Mouse (Mus musculus): ENCODE data around the gene Uimc1. TPM values are rescaled to one million over a fixed set of nuclear protein-coding genes. Genes with fewer than 3 reads are reported as not detected.

Gene Uimc1
- polyA plus RNA-seq, 1 experiment from 2014 or later: 23.5 TPM

DNA sequence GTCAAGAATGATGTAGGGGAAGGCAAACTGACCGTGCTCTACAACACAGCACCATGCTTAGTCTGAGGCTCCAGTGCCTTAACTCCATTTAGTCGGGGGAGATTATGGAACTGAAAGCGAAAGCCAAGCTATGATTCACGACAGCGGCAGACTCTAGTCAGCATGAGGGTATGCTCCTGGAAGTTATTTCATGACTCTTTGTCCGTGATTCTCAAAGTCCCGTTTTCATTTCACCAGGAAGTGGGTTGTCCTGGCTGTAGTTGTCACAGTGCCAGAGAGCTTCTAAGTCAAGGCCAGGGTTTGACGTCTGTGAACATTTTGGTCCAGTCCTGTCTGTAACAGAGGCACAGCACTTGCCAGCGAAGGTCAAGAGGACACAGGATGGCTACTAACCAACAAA, 77.4 kb downstream of the Uimc1 start:
- 80% methylated on average over 9 of the region's 9 CpGs for WGBS
- no peak overlapping the region for H3K4me3 ChIP-seq
- no peak overlapping the region for H3K27ac ChIP-seq (replicated peaks)
- peaks cover 4% of the 10 kb centered on the region; the same call in 1 of the 2 replicates for H3K4me1 ChIP-seq
- H3K9ac ChIP-seq (replicated peaks): no peak overlapping the region
- no peak for ATAC-seq (ENCODE audit: low FRiP score, low read depth)
- H3K4me2 ChIP-seq (replicated peaks): no peak overlapping the region
- 0 out of 2 replicates have a peak, but pooled peaks cover 5% of the 10 kb centered on the region for H3K27me3 ChIP-seq
- no peaks in the 10 kb centered on the region for H3K9me3 ChIP-seq
- H3K36me3 ChIP-seq: peaks cover 7% of the 10 kb centered on the region; the same call in 1 of the 2 replicates

DNA sequence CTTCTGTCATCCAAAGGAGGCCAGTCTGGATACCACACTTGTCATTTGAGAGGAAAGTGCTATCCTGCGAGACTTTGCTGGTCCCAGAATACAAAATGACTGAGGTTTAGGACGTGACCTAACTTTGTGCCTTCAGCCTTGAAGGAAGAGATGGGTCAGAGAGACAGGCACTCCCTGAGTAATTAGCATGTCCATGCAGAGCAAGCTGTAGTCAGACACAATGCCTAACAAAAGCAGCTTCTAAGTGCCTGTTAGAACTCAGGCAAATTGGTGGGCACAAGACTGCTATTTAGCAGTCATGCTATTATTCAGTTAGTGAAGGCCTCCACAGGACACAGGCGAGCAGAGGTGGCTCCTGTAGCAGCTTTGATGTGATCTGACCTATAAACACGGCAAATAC, 77.8 kb downstream of the Uimc1 start:
- 59% methylated on average over 4 of the region's 4 CpGs for WGBS

DNA sequence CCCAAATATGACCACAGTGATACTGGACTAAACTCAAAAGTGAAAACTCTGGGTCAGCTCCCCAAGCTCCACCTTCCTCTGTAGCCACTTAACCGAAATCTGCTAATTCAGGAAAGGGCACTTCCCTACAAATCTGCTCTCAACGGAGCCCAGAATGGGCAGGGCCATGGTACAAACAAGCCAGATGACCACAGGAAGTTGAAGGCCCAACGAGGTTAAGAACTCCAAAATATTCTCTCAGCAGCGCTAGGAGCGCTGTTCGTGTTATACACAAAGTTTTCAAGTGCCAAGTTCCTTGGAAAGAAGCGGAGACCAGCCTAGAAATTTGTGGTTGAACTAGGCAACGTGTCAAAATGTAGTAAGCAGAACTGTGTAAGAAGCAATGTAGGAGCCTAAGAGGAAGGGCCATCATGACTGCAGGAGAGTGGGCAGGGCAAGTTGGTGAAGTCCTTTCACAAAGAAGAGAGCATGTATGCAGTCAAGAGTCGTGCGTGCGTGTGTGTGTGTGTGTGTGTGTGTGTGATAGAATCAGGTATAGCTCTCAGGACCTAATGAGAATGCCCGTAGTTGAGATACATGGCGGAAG, 78.8 kb downstream of the Uimc1 start, which contains the start of gene Hk3:
Gene Hk3 (minus strand): TSS at position 192 of the 586 bp plus-strand sequence.
- 90% methylated on average over 13 of the region's 13 CpGs for WGBS
- H3K4me3 ChIP-seq: no peak within 1 kb of the TSS
- H3K27ac ChIP-seq (replicated peaks): no peak within 1 kb of the TSS
- H3K4me2 ChIP-seq (replicated peaks): no peak within 1 kb of the TSS
- H3K36me3 ChIP-seq: peaks cover 5% of the 10 kb centered on the region; the same call in 1 of the 2 replicates
- H3K9ac ChIP-seq (replicated peaks): no peak within 1 kb of the TSS
- ATAC-seq (ENCODE audit: low FRiP score, low read depth): no peak
- peaks cover 4% of the 10 kb centered on the region; the same call in 1 of the 2 replicates for H3K4me1 ChIP-seq
- H3K27me3 ChIP-seq: 0 out of 2 replicates have a peak, but pooled peaks cover 5% of the 10 kb centered on the region
- no peaks in the 10 kb centered on the region for H3K9me3 ChIP-seq

More for the DNA sequence above, 77.8 kb downstream of the Uimc1 start:
- Histone ChIP-seq H3K27me3 (0 out of 2 replicates have a peak, but pooled peaks cover 5% of the 10 kb centered on the region), H3K4me1 (peaks cover 4% of the 10 kb centered on the region; the same call in 1 of the 2 replicates), H3K9ac (replicated peaks) (no peak overlapping the region), H3K36me3 (peaks cover 5% of the 10 kb centered on the region; the same call in 1 of the 2 replicates), H3K27ac (replicated peaks) (no peak overlapping the region), H3K9me3 (no peaks in the 10 kb centered on the region), H3K4me3 (no peak overlapping the region), H3K4me2 (replicated peaks) (no peak overlapping the region)
- no peak for ATAC-seq (ENCODE audit: low FRiP score, low read depth)

DNA sequence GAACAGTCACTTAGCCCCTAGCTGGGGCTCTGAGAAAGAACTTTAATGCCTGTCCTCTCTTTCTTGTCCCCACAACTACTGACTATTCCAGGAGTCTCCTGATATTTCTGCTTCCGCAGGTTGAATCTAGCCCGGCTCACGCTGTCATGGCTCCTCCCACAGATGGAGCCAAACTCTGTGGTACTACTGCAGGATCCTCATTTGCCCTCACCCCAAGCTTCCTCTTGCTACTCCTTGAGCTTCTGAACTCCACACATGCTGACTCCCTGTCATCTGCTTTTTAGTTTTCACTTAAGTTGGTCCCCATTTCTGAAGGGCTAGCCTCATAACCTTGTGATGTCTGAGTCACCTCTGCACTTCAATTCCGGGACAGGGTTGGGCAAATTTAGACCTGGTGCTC, 80.0 kb downstream of the Uimc1 start:
- WGBS: 93% methylated on average over 4 of the region's 4 CpGs
- no peak for ATAC-seq (ENCODE audit: low FRiP score, low read depth)
- Histone ChIP-seq H3K27me3 (peaks cover 8% of the 10 kb centered on the region), H3K9ac (replicated peaks) (no peak overlapping the region), H3K27ac (replicated peaks) (no peak overlapping the region), H3K4me3 (no peak overlapping the region), H3K36me3 (no peaks in the 10 kb centered on the region), H3K4me1 (peaks cover 4% of the 10 kb centered on the region; the same call in 1 of the 2 replicates), H3K9me3 (no peaks in the 10 kb centered on the region), H3K4me2 (replicated peaks) (no peak overlapping the region)

DNA sequence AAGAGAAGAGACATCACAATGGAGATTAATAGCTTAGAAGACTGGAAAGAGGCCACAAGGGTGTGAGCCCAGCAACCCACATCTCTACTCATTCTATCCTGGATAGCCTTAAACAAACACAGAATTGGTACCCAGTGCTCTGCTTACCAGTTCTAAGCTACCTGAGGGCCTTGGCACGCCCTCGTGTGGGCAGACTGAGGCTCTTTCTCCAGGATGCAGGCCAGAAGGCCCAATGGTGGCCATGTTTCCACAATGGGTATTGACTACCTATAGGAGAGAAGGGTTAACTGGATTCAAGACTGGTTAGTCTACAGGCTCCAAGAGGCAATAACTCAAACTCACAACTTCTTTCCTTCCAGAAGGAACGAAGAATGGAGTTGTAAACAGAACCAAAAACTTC, 80.9 kb downstream of the Uimc1 start:
- Histone ChIP-seq H3K4me3 (no peak overlapping the region), H3K27me3 (peaks cover 17% of the 10 kb centered on the region), H3K9me3 (no peaks in the 10 kb centered on the region), H3K27ac (replicated peaks) (no peak overlapping the region), H3K4me2 (replicated peaks) (no peak overlapping the region), H3K36me3 (no peaks in the 10 kb centered on the region), H3K9ac (replicated peaks) (no peak overlapping the region), H3K4me1 (peaks cover 4% of the 10 kb centered on the region; the same call in 1 of the 2 replicates)
- no peak for ATAC-seq (ENCODE audit: low FRiP score, low read depth)
- 70% methylated on average over 3 of the region's 3 CpGs for WGBS

DNA sequence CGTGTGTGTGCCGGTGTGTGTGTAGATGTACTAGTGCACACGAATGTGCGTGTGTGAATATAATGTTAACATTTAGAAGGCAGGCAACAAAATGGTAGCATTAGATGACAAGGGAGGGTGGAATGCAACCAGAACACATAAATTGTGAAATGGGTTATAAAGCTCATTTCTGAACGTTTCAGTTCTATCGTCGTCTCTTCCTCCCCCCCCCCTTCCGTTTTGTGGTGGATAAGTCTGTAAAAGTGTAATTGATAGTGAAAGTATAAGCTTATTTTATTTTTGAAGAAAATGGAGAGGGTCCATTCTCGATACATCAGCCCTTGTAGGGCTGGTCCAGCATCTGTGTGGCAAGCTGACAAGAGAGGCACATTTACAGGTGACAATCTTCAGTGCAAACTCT, 81.4 kb downstream of the Uimc1 start:
- peaks cover 17% of the 10 kb centered on the region for H3K27me3 ChIP-seq

DNA sequence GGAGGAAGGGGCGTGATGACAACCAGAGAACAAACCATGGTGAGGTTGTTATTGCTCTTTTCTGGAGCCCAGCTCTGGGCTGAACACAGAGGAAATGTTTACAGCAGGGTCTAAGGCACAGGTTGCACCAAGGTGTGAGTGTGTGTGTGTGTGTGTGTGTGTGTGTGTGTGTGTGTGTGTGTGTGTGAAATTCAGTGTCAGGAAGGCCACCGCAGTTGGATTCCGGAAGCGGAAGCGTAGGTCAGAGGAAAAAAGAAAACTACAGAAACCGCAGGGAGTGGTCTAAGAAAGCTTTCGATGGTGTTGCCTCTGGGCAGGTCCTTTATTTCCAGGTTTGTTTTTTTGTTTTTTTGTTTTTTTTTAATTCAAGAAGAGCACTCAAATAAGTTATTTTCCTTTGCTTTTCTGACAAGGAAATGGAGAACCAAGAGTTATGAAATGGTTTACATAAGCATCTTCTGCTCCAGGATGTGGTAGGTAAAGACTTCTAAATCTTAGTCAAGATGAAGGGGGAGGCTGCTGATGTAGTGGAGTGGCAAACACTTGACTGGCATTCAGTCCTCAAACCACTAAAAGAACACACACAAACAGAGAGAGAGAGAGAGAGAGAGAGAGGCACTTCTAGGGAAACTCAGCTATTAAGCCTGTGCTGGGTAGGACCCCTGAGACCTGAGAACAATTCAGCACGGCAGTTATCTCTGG, 82.1 kb downstream of the Uimc1 start:
- ATAC-seq (ENCODE audit: low FRiP score, low read depth): no peak
- 77% methylated on average over 8 of the region's 8 CpGs for WGBS
- Histone ChIP-seq H3K27ac (replicated peaks) (no peak overlapping the region), H3K9me3 (no peaks in the 10 kb centered on the region), H3K4me2 (replicated peaks) (no peak overlapping the region), H3K9ac (replicated peaks) (no peak overlapping the region), H3K36me3 (no peaks in the 10 kb centered on the region), H3K27me3 (peaks cover 23% of the 10 kb centered on the region), H3K4me3 (no peak overlapping the region), H3K4me1 (peaks cover 9% of the 10 kb centered on the region; the same call in 1 of the 2 replicates)

More for the DNA sequence above, 81.4 kb downstream of the Uimc1 start:
- H3K4me1 ChIP-seq: peaks cover 7% of the 10 kb centered on the region; the same call in 1 of the 2 replicates
- H3K9me3 ChIP-seq: no peaks in the 10 kb centered on the region
- no peak overlapping the region for H3K4me2 ChIP-seq (replicated peaks)
- no peak for ATAC-seq (ENCODE audit: low FRiP score, low read depth)
- H3K4me3 ChIP-seq: no peak overlapping the region
- no peak overlapping the region for H3K27ac ChIP-seq (replicated peaks)
- no peak overlapping the region for H3K9ac ChIP-seq (replicated peaks)
- no peaks in the 10 kb centered on the region for H3K36me3 ChIP-seq
- WGBS: 90% methylated on average over 9 of the region's 9 CpGs

DNA sequence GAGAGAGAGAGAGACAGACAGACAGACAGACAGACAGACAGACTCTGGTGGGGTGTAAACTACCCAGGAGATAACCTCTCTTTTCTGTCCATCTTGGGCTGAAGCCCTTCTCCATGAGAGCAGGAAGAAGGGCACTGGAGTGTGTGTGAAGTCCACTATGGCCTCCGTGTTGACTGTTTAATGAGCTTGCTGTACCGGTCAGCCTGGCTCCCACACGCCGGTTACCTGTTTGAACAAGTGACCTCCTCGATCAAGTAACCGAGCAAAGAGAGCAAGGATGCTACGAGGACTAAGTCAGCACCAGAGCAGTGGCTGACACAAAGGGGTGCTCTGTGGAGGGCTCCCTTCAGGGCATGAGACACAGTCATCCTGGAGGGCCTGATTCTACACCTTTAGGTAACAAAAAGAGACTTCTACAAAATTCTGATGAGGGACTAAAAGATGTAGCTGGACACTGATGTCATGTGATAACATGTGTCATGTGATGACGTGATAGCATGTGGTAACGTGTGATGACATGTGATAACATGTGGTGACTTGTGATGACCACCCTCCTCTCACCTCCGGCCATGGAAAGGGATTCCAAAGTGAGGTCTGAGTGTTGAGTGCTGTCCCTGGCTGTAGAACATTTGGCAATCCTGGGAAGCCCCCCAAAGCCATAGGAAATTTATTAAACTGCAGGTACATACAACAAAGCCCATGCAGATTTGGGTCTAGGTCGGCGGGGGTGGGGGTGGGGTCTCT, 82.8 kb downstream of the Uimc1 start:
- Histone ChIP-seq H3K27me3 (peaks cover 25% of the 10 kb centered on the region), H3K36me3 (no peaks in the 10 kb centered on the region), H3K4me3 (no peak overlapping the region), H3K9ac (replicated peaks) (no peak overlapping the region), H3K4me2 (replicated peaks) (no peak overlapping the region), H3K27ac (replicated peaks) (no peak overlapping the region), H3K4me1 (peaks cover 8% of the 10 kb centered on the region), H3K9me3 (no peaks in the 10 kb centered on the region)
- ATAC-seq (ENCODE audit: low FRiP score, low read depth): no peak
- WGBS: 92% methylated on average over 12 of the region's 12 CpGs

DNA sequence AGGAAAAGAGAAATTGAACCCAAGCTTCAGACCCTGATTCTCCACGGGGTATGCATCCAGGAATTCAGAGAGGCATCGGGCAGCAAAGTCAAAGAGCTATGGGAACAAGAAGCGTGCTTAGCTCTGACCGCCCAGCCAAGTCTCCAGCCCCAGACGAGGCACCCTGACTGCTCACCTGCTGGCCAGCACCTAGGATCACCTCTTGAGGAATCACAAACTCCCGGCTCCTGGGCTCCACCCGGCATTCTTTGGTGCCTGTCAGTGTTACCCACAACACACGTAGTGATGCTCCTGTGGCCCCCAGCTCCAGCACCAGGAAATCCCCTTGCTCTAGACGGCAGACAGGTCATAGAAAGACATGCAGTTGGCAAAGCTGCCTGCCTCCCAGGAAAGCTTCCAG, 85.6 kb downstream of the Uimc1 start:
- Histone ChIP-seq H3K9ac (replicated peaks) (no peak overlapping the region), H3K27ac (replicated peaks) (no peak overlapping the region), H3K27me3 (peaks cover 48% of the 10 kb centered on the region), H3K4me3 (no peak overlapping the region), H3K4me1 (peaks cover 14% of the 10 kb centered on the region), H3K4me2 (replicated peaks) (no peak overlapping the region), H3K36me3 (no peaks in the 10 kb centered on the region), H3K9me3 (no peaks in the 10 kb centered on the region)
- ATAC-seq (ENCODE audit: low FRiP score, low read depth): no peak
- WGBS: 53% methylated on average over 9 of the region's 9 CpGs

DNA sequence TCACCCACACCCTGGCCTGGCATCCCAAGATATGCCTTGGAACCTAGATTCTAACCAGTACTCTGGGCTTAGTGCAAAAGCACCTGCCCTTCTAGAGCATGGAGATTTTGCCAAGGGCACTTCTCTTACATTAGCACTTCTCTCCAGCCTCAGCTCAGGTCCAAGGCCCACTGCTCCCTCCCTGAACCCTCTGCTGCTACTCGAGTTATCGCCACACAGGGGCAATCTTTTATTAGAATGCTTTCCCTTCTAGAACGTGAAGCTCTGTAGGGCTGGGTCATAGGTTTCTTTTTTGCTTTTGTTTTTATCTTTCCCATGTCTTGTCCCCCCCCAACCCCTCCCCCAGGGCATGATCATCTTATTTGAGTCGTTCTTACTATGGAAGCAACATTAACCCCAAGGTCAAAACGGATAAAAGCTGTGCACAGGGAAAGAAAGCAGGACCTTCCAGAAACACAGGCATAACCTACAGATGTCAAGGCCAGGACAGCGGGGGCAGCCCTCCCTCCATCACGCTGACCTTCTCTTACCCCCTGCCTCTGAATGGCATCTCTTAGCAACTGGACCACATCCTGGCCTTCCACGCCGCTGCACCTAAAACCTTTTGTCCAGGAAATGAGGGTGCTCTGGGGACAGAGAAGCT, 86.3 kb downstream of the Uimc1 start:
- no peaks in the 10 kb centered on the region for H3K36me3 ChIP-seq
- H3K27me3 ChIP-seq: peaks cover 50% of the 10 kb centered on the region
- H3K4me1 ChIP-seq: peaks cover 19% of the 10 kb centered on the region

DNA sequence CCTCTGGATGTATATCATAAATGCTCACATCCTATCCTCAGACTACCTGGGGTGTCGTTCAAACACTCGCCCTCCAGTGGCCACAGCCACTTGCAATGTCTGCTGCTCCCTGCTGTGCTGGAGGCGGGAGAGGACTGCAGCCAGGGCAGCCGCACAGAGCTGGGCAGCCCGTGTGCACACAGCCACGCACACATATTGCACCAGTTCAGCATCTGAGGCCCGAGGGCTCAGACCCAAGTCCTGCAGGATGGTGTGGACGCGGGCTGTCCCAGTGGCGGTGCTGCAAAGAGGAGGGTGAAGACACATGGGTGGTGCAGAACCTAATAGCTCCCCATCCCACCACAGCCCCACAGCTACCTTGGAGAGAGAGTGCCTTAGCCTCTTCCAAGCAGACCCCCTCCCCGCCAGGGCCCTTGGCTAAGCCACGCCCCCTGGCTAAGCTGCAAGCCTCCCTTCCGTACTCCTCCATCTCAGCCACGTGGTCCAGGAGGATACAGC, 88.1 kb downstream of the Uimc1 start:
- Histone ChIP-seq H3K27ac (replicated peaks) (no peak overlapping the region), H3K27me3 (peaks cover 57% of the 10 kb centered on the region), H3K4me2 (replicated peaks) (peak overlapping the region; percentile 20), H3K9me3 (no peaks in the 10 kb centered on the region), H3K36me3 (no peaks in the 10 kb centered on the region), H3K9ac (replicated peaks) (no peak overlapping the region), H3K4me1 (peaks cover 35% of the 10 kb centered on the region), H3K4me3 (no peak overlapping the region)
- WGBS: 5% methylated on average over 14 of the region's 14 CpGs
- peak; percentile 32; the same call in 1 of the 2 replicates for ATAC-seq (ENCODE audit: low FRiP score, low read depth)

More for the DNA sequence above, 86.3 kb downstream of the Uimc1 start:
- no peak for ATAC-seq (ENCODE audit: low FRiP score, low read depth)
- Histone ChIP-seq H3K4me2 (replicated peaks) (no peak overlapping the region), H3K27ac (replicated peaks) (no peak overlapping the region), H3K9ac (replicated peaks) (no peak overlapping the region), H3K9me3 (no peaks in the 10 kb centered on the region), H3K4me3 (no peak overlapping the region)
- 21% methylated on average over 9 of the region's 9 CpGs for WGBS

All from midbrain, embryonic 12.5 days (tissue).